Mouse (Mus musculus): ENCODE measurements at regions not wholly inside any gene's neighbourhood (a gene's known extent, or its start where the extent isn't known, plus 50 kb on each side); places are given as distances from the start of the nearest gene placed in this dataset.
"Not testable (repeated sequence)": the region's sequence is repeated elsewhere in the genome, so short reads cannot be mapped to it uniquely, and the experiment has no call there.

DNA sequence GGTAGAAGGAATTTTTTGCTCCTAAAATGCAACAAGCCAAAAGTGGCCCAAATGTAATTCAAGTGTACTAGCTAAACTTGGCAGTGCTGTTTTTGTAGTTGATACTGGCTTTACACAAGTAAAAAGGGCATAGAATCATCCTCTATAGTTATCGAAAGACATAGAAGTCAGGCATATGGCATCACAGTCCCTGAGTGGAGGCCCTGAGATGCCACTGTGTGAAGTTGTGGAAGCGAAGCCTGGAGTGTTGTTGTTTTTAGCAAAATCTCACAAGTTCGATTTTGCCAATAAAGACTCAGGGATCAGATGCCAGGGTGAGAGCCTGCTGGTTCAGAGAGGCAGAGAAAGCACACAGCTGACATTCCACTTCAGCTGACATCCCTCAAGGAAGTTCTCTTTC, 121.6 kb upstream of the C9orf72 start:
- no peak for DNase-seq (ENCODE audit: inconsistent ontology term)

GRCm38 (mm10) chr4:35343751-35344150, 117.8 kb upstream of the C9orf72 start:
- DNase-seq (ENCODE audit: inconsistent ontology term), result no peak

- no peak for DNase-seq (ENCODE audit: inconsistent ontology term)
Measured at GRCm38 (mm10) chr4:35331161-35331560, 105.2 kb upstream of the C9orf72 start.

GRCm38 (mm10) chr4:35325300-35325699, 99.3 kb upstream of the C9orf72 start:
- DNase-seq (ENCODE audit: inconsistent ontology term), result no peak

DNA sequence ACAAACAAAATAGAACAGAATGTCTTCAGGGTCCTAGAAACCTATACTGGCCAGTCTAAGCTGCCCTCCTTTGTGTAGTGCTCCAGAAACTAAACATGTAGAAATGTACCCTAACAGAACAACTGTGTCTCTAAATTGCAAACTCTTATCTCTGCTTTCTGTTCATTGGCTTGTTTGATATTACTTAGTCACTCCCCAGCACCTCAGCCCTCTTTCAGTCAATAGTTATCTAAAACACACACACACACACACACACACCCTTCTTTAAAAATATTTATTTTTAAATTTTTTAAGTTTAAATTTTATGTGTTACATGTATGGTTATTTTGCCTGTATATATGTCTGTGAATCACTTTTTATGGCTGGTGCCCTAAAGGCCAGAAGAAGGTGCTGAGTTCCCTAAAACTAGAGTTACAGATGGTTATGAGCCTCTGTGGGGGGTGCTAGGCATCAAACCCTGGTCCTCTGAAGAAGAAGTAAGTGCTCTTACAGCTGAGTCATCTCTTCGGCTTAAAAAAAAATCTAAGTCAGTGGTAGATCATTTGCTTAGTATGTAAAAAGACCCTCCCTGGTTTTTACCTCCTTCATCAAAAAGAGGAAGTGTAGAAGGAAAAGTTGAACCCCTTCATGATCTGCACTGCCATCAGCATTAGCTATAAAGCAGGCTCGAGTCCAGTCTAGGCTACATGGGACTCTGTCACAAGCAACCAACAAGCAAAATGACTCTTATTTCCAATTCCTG, 96.6 kb upstream of the C9orf72 start:
- DNase-seq (ENCODE audit: inconsistent ontology term), result no peak

DNA sequence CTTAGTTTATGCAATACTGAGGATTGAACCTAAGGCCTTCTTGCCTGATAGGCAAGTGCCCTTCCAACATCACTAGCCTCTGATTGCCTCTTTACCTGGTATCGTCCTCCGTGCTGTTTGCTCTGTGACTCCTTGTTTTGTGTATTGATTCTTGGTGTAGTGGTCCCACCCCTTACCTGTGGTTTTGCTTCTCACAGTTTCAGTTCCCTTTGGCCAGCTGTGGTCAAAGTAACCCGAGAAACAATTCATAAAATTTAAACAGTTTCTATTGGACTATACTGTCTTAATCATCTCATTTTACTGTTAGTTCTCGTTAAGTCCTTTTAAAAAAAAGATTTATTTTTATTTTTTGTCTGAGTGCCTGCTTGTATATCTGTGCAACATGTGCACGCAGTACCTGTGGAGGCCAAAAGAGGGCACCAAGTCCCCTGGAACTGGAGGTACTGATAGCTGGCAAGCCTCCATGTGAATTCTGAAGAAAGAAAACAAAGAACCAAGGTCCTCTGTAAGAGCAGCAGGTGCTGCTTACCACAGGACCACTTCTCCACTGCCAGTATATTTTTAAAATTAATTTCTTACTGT, 84.5 kb upstream of the C9orf72 start:
- no peak for DNase-seq (ENCODE audit: inconsistent ontology term)

- DNase-seq (ENCODE audit: inconsistent ontology term), result no peak
Measured at GRCm38 (mm10) chr4:35308221-35308620, 82.2 kb upstream of the C9orf72 start.

DNA sequence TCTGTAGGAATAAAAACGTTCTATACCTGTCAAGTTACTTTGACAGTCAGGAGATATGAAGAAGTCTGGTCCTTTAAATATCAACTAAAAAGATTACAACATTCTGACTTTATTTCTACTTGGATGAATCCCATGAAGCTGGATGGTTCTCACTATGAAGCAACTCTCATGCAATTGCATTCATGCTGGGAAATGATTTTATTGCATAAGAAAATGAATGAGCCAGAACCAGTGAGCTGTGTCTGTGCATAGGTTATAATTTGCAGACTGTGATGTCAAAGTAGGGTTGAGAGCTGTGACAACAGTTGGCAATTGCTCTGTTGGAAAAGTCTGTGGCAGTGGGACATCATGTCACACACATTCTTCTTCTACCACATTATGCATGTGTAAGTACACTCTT, 79.2 kb upstream of the C9orf72 start:
- peak; percentile 7 for DNase-seq (ENCODE audit: inconsistent ontology term)

GRCm38 (mm10) chr4:35300848-35301247, 74.9 kb upstream of the C9orf72 start:
- DNase-seq (ENCODE audit: inconsistent ontology term), result peak; percentile 35

GRCm38 (mm10) chr4:35300374-35300773, 74.4 kb upstream of the C9orf72 start:
- not testable (repeated sequence) for DNase-seq (ENCODE audit: inconsistent ontology term)

GRCm38 (mm10) chr4:35284611-35285010, 58.6 kb upstream of the C9orf72 start:
- DNase-seq (ENCODE audit: inconsistent ontology term), result no peak
